Mouse (Mus musculus) left cerebral cortex, adult 9 months (tissue): ENCODE measurements at regions not wholly inside any gene's neighbourhood (a gene's known extent, or its start where the extent isn't known, plus 50 kb on each side); places are given as distances from the start of the nearest gene placed in this dataset.

Experiments used
- DNase-seq, 2 experiments: peaks; one replicate each; pipeline ENCODE4 v3.0.0; 2022; ENCODE audit warnings: low spot score in 2 of 2

GRCm38 (mm10) chr2:144123395-144124034 is 90.7 kb downstream of the Banf2 start:
- DNase-seq: no peak

DNA sequence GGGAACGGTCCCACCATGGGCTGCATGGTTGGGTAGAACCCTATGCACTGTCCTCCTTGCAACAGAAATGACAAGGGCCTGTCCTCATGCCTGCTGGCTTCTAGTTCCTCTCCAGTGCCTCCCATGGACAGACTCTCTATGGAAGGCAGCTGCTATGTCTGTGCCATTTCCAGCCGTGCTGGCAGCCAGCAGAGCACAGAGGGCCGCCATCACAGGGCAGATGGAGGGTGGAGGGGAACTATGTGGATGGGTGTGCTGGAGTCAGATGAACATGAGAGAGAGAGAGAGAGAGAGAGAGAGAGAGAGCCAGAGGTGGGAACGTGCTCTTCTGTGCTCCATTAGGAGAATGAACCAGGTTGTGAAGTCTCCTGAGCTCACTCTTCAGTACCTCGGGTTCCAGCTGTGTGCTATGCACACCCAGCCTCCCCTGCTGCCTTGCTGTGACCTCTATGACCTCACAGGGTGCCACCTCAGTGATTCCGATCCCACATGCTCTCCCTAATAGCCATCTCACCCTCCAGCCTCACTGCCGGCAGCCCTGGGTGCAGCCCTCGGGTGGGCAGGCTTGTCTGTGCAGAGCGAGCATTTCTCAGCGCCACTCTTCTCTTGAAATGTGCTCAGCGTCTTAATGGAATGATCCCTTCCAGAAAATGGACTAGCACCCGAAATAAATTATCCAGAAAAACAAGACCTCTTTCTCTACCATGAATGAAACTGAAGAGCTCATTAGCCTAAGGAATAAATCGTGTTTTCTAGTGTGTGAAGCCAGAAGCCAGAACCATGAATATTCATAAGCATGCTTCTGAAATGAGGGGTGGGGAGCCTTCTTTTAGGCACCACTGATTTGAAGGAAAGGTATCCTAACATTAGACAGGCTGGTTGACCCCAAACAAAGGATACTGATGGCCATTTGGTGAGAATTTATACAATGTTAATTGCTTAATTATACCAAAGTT is 94.5 kb downstream of the Banf2 start:
- DNase-seq: peak in 1 of 2 experiments; percentile 23

DNA sequence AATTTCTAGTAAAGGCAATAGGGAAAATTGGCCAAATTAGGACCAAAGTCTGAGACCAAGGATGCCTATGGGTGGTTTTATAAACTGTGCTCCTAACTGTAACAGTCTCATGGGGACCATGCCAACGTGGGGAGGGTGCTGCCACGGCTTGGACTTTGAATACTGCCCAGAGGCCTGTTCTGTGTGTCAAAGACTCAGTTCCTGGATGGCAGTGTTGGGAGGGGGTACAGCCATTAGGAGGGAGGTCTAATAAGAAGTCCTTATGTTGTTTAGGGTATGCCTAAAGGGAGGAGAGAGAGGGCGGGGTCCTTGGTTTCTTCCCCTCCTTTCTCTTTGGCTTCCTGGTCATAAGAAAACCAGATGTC is 95.2 kb downstream of the Banf2 start:
- no peak for DNase-seq

- DNase-seq: no peak
Observed at GRCm38 (mm10) chr2:144128527-144128926, 95.7 kb downstream of the Banf2 start.

GRCm38 (mm10) chr2:144133806-144134574 is 101.1 kb downstream of the Banf2 start:
- no peak for DNase-seq

- DNase-seq: peak in 1 of 2 experiments; percentile 27
Observed at GRCm38 (mm10) chr2:144134575-144134958, 101.7 kb downstream of the Banf2 start.

DNA sequence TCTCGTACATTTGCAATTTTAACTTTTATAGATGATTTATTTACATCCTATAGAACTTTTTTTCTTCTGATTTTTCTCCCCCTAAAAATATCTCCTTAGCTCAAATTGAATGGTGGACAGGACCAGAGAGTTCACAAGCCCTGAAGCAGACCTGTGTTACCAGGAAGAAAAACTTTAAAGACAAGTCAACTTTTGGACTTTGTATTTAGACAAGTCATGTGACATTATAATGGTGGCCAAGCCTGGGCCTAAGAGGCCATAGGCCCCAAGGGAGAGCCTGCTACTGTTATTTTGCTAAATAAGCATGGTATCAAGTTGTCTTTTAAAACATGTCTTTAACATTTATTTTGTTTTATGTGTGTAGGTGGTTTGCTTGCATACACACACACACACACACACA is 102.7 kb downstream of the Banf2 start:
- DNase-seq: no peak

- no peak for DNase-seq
Observed at GRCm38 (mm10) chr2:144143620-144144384, 110.9 kb downstream of the Banf2 start.

GRCm38 (mm10) chr2:144144486-144145136 is 111.8 kb downstream of the Banf2 start:
- no peak for DNase-seq

GRCm38 (mm10) chr2:144156456-144157211 is 113.8 kb upstream of the Mgme1 start:
- DNase-seq: no peak

DNA sequence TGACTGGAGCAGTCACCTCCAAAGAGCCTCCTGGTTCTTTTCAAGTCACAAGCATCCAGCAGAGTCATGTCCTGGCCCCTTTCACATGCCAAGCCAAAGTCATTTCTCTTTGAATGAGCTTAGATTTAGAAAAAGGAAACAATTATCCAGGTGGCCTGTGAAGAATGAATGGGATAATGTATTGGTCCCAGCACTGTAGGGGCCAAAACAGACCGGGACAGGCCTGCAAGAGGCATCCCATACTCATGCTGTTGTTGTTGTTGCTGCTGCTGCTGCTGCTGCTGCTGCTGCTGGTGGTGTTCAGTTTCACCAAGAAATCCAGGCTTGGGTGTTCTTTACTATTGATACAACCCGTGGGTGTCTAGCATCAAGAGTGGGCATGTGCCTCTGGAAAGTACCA is 113.1 kb upstream of the Mgme1 start:
- no peak for DNase-seq

- DNase-seq: no peak
Observed at GRCm38 (mm10) chr2:144158256-144158655, 112.2 kb upstream of the Mgme1 start.

- no peak for DNase-seq
Observed at GRCm38 (mm10) chr2:144159854-144160331, 110.6 kb upstream of the Mgme1 start.

GRCm38 (mm10) chr2:144160434-144160833 is 110.0 kb upstream of the Mgme1 start:
- no peak for DNase-seq

GRCm38 (mm10) chr2:144161852-144162251 is 108.6 kb upstream of the Mgme1 start:
- no peak for DNase-seq

DNA sequence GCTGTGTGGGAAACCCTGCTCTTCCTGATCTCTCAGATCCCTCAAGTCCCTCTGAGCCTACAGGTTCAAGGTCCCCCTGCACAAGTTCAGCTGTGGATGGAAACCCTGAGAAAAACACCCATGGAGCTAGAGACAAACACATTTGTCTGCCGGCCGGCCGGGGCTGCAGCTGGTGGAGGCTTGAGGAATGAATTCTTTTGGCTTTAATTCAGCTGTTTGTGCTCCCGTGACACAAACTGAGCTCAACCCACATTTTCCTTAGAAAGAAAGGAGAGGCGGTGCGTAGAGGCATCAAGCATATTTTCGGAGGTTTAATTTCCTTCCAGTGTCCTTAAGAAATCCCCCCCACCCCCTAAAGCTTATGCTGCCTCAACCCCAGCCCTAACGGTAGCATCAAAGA is 106.4 kb upstream of the Mgme1 start:
- DNase-seq: peak in 1 of 2 experiments; percentile 25

GRCm38 (mm10) chr2:144164986-144165821 is 105.3 kb upstream of the Mgme1 start:
- peak; percentile 51 to 81 for DNase-seq

DNA sequence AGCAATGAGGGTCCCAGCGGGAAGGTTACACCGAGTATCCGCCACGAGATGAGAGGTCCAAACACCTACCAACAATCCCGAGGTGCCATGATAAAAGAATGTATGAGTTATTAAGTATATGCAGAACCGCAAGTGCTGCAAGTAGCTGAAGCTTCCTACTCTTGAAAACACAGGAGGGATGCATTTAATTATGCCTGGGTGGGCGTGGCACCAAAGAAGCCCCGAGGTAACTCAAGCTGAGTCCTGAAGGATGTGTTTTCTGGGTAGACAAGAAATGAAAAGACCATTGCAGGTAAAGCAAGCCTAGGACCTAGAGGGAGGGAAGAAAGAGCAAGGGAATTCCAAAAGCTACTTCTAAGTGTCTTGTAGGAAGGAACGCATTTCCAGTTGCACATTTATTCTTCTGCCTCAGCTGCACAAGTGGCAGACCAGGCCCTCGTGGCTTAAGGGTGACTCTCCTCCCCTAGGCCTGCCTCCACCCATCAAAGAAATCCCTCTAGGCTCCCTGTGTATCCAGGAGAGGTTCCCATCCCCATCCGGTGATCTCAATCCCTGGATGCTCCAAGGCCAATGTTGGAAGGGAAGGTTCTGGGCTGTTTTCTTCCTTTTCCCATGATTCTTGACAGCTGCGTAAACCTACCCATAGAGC is 104.2 kb upstream of the Mgme1 start:
- DNase-seq: no peak
